Comparison of ENCODE assay signal across 29 mouse cellular contexts in the genomic region with DNA sequence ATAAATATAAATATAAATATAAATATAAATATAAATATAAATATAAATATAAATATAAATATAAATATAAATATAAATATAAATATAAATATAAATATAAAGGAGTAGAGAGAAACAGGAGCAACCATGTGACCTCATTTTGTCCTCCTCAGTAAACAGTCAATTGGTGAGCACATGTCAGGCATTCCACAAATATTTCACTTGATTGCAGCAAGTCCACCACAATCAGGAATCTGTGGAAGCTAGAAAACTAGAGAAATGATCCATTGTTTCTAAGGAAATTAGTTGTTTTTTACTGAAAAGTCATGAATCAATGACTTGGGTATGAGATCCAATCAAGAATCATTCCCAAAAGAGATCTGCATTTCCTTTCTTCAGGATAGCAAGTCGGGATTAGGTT. TPM values are rescaled to one million over a fixed set of nuclear protein-coding genes. Genes with fewer than 3 reads are reported as not detected.
"Had no signal": no experiment of that assay in that cellular context is flagged by ENCODE, and none has a peak within 500 bp of the region (broad histone marks: within the 10 kb centered on the region; RNA-seq: fewer than 3 reads in every experiment).

No protein-coding gene starts in this region.

- H3K4me2 ChIP-seq: heart, embryonic 13.5 days; heart, embryonic 15.5 days; hindbrain, embryonic 14.5 days; intestine, embryonic 15.5 days; limb, embryonic 12.5 days; liver, embryonic 11.5 days had no signal

- H3K27me3 ChIP-seq: heart, embryonic 13.5 days; heart, embryonic 15.5 days; intestine, embryonic 15.5 days; limb, embryonic 12.5 days had no signal

- H3K9me3 ChIP-seq: heart, embryonic 10.5 days; heart, embryonic 13.5 days; heart, embryonic 15.5 days; intestine, embryonic 15.5 days; limb, embryonic 10.5 days; limb, embryonic 12.5 days had no signal

- ATAC-seq: hindbrain, embryonic 16.5 days; inflammation-experienced regulatory T-cells, adult 6 months; intestine, embryonic 15.5 days; intestine, postnatal 0 days had no signal

- H3K4me1 ChIP-seq: heart, embryonic 10.5 days; heart, embryonic 15.5 days; intestine, embryonic 15.5 days; limb, embryonic 10.5 days; limb, embryonic 12.5 days had no signal

- DNase-seq: gastrocnemius, adult 2 months; gastrocnemius, postnatal 10 days; gastrocnemius, postnatal 25 days; heart, adult 18-20 months; heart, postnatal 14 days; heart, postnatal 36 days; kidney, adult 18-20 months; kidney, adult 8-10 months; kidney, postnatal 14 days; kidney, postnatal 4 days; liver had no signal

- H3K4me3 ChIP-seq: gastrocnemius, adult 2 months; heart, embryonic 10.5 days; heart, embryonic 13.5 days; heart, embryonic 15.5 days; intestine, embryonic 15.5 days; layer of hippocampus, adult 2 months; left cerebral cortex, adult 2 months; limb, embryonic 10.5 days; limb, embryonic 12.5 days had no signal

- H3K9ac ChIP-seq: heart, embryonic 13.5 days; heart, embryonic 15.5 days; hindbrain, embryonic 14.5 days; intestine, embryonic 15.5 days; limb, embryonic 12.5 days; liver, embryonic 14.5 days had no signal

- H3K36me3 ChIP-seq: heart, embryonic 10.5 days; heart, embryonic 13.5 days; heart, embryonic 15.5 days; intestine, embryonic 15.5 days; limb, embryonic 10.5 days; limb, embryonic 12.5 days had no signal

- H3K27ac ChIP-seq: gastrocnemius, adult 2 months; heart, embryonic 10.5 days; heart, embryonic 13.5 days; heart, embryonic 15.5 days; hindbrain, embryonic 14.5 days; intestine, embryonic 15.5 days; kidney, postnatal 0 days; layer of hippocampus, adult 2 months; left cerebral cortex, adult 2 months; limb, embryonic 10.5 days; limb, embryonic 12.5 days; liver, embryonic 14.5 days had no signal

RNA-seq across cellular contexts. Expression of a gene that starts 5.7 kb away (rescaled TPM):
- polyA plus RNA-seq: heart, embryonic 10.5 days; heart, embryonic 13.5 days; heart, embryonic 15.5 days; heart, postnatal 0 days; hindbrain, embryonic 11.5 days; hindbrain, embryonic 14.5 days; inflammation-experienced regulatory T-cells, adult 6 months; intestine, embryonic 15.5 days; intestine, postnatal 0 days; kidney, postnatal 0 days; limb, embryonic 10.5 days; limb, embryonic 12.5 days; liver, embryonic 11.5 days; liver, embryonic 14.5 days; liver, embryonic 16.5 days had no signal
